Mouse (Mus musculus) intestine, postnatal 0 days (tissue): Measurements from ENCODE around the gene Neurl1a. TPM values are rescaled to one million over a fixed set of nuclear protein-coding genes. Genes with fewer than 3 reads are reported as not detected.
A peak's percentile ranks its signal among the peaks of the same experiment; 100 is the strongest.

Experiments used
- ATAC-seq: fragments of 200-750 bp; cut with Nextera tagmentation; 2 replicates; pipeline ENCODE4 v1.8.0; 2017; ENCODE audit warnings: mild to moderate bottlenecking, moderate TSS enrichment, moderate library complexity
- H3K27ac ChIP-seq: fragments of 300-500 bp; sonication (generic); 2 replicates; pipeline ENCODE4 v1.5.1; 2014; ENCODE audit warnings: mild to moderate bottlenecking, low read depth, low read length, moderate library complexity
- H3K27me3 ChIP-seq: fragments of 300-500 bp; sonication (generic); replicated peaks from 2 replicates; pipeline ENCODE4 v1.6.1; 2014; ENCODE audit warnings: low read length, mixed read lengths; ENCODE audit not compliant: control insufficient read depth, insufficient read depth
- H3K36me3 ChIP-seq: fragments of 300-500 bp; sonication (generic); 2 replicates; pipeline ENCODE4 v1.6.1; 2014; ENCODE audit warnings: mild to moderate bottlenecking, moderate library complexity; ENCODE audit not compliant: control insufficient read depth, insufficient read depth
- H3K4me1 ChIP-seq: fragments of 300-500 bp; sonication (generic); replicated peaks from 2 replicates; pipeline ENCODE4 v1.6.1; 2014; ENCODE audit warnings: antibody characterized with exemption, low read length, mixed read lengths; ENCODE audit not compliant: control insufficient read depth, insufficient read depth
- H3K4me2 ChIP-seq: fragments of 300-500 bp; sonication (generic); replicated peaks from 2 replicates; pipeline ENCODE4 v1.6.1; 2014; ENCODE audit warnings: low read depth, mild to moderate bottlenecking, moderate library complexity
- H3K4me3 ChIP-seq: fragments of 300-500 bp; sonication (generic); 2 replicates; pipeline ENCODE4 v1.5.1; 2014; ENCODE audit warnings: low read depth, low read length
- H3K9ac ChIP-seq: fragments of 300-500 bp; sonication (generic); 2 replicates; pipeline ENCODE4 v1.6.1; 2014; ENCODE audit warnings: mild to moderate bottlenecking, low read depth, low read length
- H3K9me3 ChIP-seq: fragments of 300-500 bp; sonication (generic); 2 replicates; pipeline ENCODE4 v1.6.1; 2016; ENCODE audit warnings: mixed run types; ENCODE audit not compliant: control insufficient read depth
- CTCF ChIP-seq: sonication (generic); IDR thresholded peaks from 2 replicates; pipeline ENCODE4 v1.5.1; 2016; ENCODE audit warnings: low read depth, mild to moderate bottlenecking, control low read depth, antibody characterized with exemption, moderate library complexity
- WGBS: fragments of 180-500 bp; shearing (Covaris S2); extraction: QIAGEN DNeasy Blood & Tissue Kit; methylation state at CpG from one replicate; pipeline ENCODE4 v1.1.7; 2014; 5-methylcytosine and 5-hydroxymethylcytosine counted together
- polyA plus RNA-seq: library from polyadenylated mRNA; unstranded; fragments of >200 nt; fragmentation: Nextera tagmentation; extraction: Ambion mirVana; gene quantifications from 2 replicates; pipeline ENCODE4 v1.2.1, GENCODE M21; 2015

The Neurl1a gene
- polyA plus RNA-seq, 1 experiment from 2014 or later = 2.4 TPM

GRCm38 (mm10) chr19:47285581-47285980 lies 107.0 kb downstream of the Neurl1a start:
- H3K4me2 ChIP-seq = no peak overlapping the region
- no peak overlapping the region for H3K4me3 ChIP-seq
- no peak overlapping the region for H3K27ac ChIP-seq
- ATAC-seq = no peak
- H3K4me1 ChIP-seq = no peaks in the 10 kb centered on the region
- H3K36me3 ChIP-seq = peaks cover 24% of the 10 kb centered on the region; the same call in 1 of the 2 replicates
- TF ChIP-seq CTCF = no peak
- no peaks in the 10 kb centered on the region for H3K27me3 ChIP-seq
- no peak overlapping the region for H3K9ac ChIP-seq
- 88% methylated on average over 6 of the region's 6 CpGs for WGBS
- H3K9me3 ChIP-seq = no peaks in the 10 kb centered on the region

GRCm38 (mm10) chr19:47286886-47287450 lies 108.3 kb downstream of the Neurl1a start:
- H3K27ac ChIP-seq = no peak overlapping the region
- H3K27me3 ChIP-seq = no peaks in the 10 kb centered on the region
- H3K36me3 ChIP-seq = peaks cover 24% of the 10 kb centered on the region; the same call in 1 of the 2 replicates
- no peak overlapping the region for H3K4me2 ChIP-seq
- H3K4me1 ChIP-seq = no peaks in the 10 kb centered on the region
- H3K9ac ChIP-seq = no peak overlapping the region
- H3K9me3 ChIP-seq = no peaks in the 10 kb centered on the region
- no peak overlapping the region for H3K4me3 ChIP-seq
- WGBS = 75% methylated on average over 17 of the region's 17 CpGs
- no peak for ATAC-seq
- TF ChIP-seq CTCF = no peak

GRCm38 (mm10) chr19:47291307-47292080 lies 112.9 kb downstream of the Neurl1a start:
- no peak; the same call in 1 of the 2 replicates for ATAC-seq
- 63% methylated on average over 7 of the region's 7 CpGs for WGBS
- Histone ChIP-seq H3K27me3 (no peaks in the 10 kb centered on the region), H3K9ac (no peak overlapping the region), H3K27ac (0 out of 2 replicates have a peak overlapping the region, but pooled peaks have one; percentile 22), H3K9me3 (no peaks in the 10 kb centered on the region), H3K36me3 (no peaks in the 10 kb centered on the region; the same call in 1 of the 2 replicates), H3K4me2 (no peak overlapping the region), H3K4me1 (no peaks in the 10 kb centered on the region), H3K4me3 (no peak overlapping the region)
- TF ChIP-seq CTCF = no peak

GRCm38 (mm10) chr19:47292451-47292951 lies 113.9 kb downstream of the Neurl1a start:
- Histone ChIP-seq H3K36me3 (no peaks in the 10 kb centered on the region; the same call in 1 of the 2 replicates), H3K9ac (no peak overlapping the region), H3K27me3 (no peaks in the 10 kb centered on the region), H3K4me3 (no peak overlapping the region), H3K4me2 (no peak overlapping the region), H3K9me3 (no peaks in the 10 kb centered on the region), H3K27ac (peak overlapping the region; percentile 62), H3K4me1 (no peaks in the 10 kb centered on the region)
- ATAC-seq = no peak
- TF ChIP-seq CTCF = no peak
- WGBS = 56% methylated on average over 7 of the region's 7 CpGs

- Histone ChIP-seq H3K9ac (no peak overlapping the region), H3K27me3 (no peaks in the 10 kb centered on the region), H3K4me3 (no peak overlapping the region), H3K27ac (no peak overlapping the region), H3K36me3 (peaks cover 6% of the 10 kb centered on the region; the same call in 1 of the 2 replicates), H3K4me2 (no peak overlapping the region), H3K4me1 (peaks cover 2% of the 10 kb centered on the region; the same call in 1 of the 2 replicates), H3K9me3 (no peaks in the 10 kb centered on the region)
- ATAC-seq = no peak
- TF ChIP-seq CTCF = no peak
- WGBS = 85% methylated on average over 11 of the region's 11 CpGs
Measured at GRCm38 (mm10) chr19:47298100-47298499, 119.5 kb downstream of the Neurl1a start.

GRCm38 (mm10) chr19:47301303-47302190 lies 122.9 kb downstream of the Neurl1a start:
- no peaks in the 10 kb centered on the region for H3K27me3 ChIP-seq
- peaks cover 2% of the 10 kb centered on the region; the same call in 1 of the 2 replicates for H3K4me1 ChIP-seq
- H3K9ac ChIP-seq = no peak overlapping the region
- H3K27ac ChIP-seq = no peak overlapping the region
- 0 out of 2 replicates have a peak, but pooled peaks have one; percentile 3 for ATAC-seq
- WGBS = 29% methylated on average over 19 of the region's 19 CpGs
- no peak overlapping the region for H3K4me2 ChIP-seq
- peaks cover 6% of the 10 kb centered on the region; the same call in 1 of the 2 replicates for H3K36me3 ChIP-seq
- no peaks in the 10 kb centered on the region for H3K9me3 ChIP-seq
- no peak for TF ChIP-seq CTCF
- no peak overlapping the region for H3K4me3 ChIP-seq
